Mouse (Mus musculus) lung, adult 2 months (tissue): ENCODE measurements at regions not wholly inside any gene's neighbourhood (a gene's known extent, or its start where the extent isn't known, plus 50 kb on each side); places are given as distances from the start of the nearest gene placed in this dataset.

Experiments used
- DNase-seq: peaks from one replicate; pipeline ENCODE4 v3.0.0; 2022
- H3K4me1 ChIP-seq: fragments of 200-500 bp; 2 replicates; pipeline ENCODE4 v1.6.1; 2011; ENCODE audit warnings: low read length; ENCODE audit not compliant: control insufficient read depth, insufficient read depth
- H3K4me3 ChIP-seq: fragments of 200-500 bp; replicated peaks from 2 replicates; pipeline ENCODE3; 2011; ENCODE audit warnings: low read depth, mild to moderate bottlenecking, control low read depth, low read length; ENCODE audit errors: extremely low read depth
- CTCF ChIP-seq: fragments of 200-500 bp; IDR thresholded peaks from 2 replicates; pipeline ENCODE4 v1.5.1; 2011; ENCODE audit warnings: mild to moderate bottlenecking, low read length, control low read depth; ENCODE audit not compliant: insufficient read depth
- POLR2A ChIP-seq: fragments of 200-500 bp; IDR thresholded peaks from 2 replicates; pipeline ENCODE4 v1.6.1; 2011; ENCODE audit warnings: low read depth, mild to moderate bottlenecking, control low read depth, low read length, borderline replicate concordance; ENCODE audit errors: extremely low read depth
- WGBS: fragments of 180-500 bp; shearing (Covaris S2); methylation state at CpG from one replicate; pipeline ENCODE4 v1.1.7; 2018; 5-methylcytosine and 5-hydroxymethylcytosine counted together

GRCm38 (mm10) chr8:26886783-26887486, 90.2 kb upstream of the Zfp703 start:
- WGBS, result 67% methylated on average over 13 of the region's 13 CpGs
- peak; percentile 19 for DNase-seq
- Histone ChIP-seq H3K4me1 (0 out of 2 replicates have a peak, but pooled peaks cover 3% of the 10 kb centered on the region), H3K4me3 (no peak overlapping the region)
- no peak for TF ChIP-seq CTCF
- no peak for TF ChIP-seq POLR2A

GRCm38 (mm10) chr8:26887551-26887950, 89.6 kb upstream of the Zfp703 start:
- Histone ChIP-seq H3K4me3 (no peak overlapping the region), H3K4me1 (0 out of 2 replicates have a peak, but pooled peaks cover 3% of the 10 kb centered on the region)
- WGBS, result 73% methylated on average over 5 of the region's 5 CpGs
- no peak for DNase-seq
- TF ChIP-seq CTCF (no peak), POLR2A (no peak)

GRCm38 (mm10) chr8:26888050-26888449, 89.1 kb upstream of the Zfp703 start:
- H3K4me3 ChIP-seq, result no peak overlapping the region
- TF ChIP-seq POLR2A (no peak), CTCF (no peak)
- no peak for DNase-seq
- 0 out of 2 replicates have a peak, but pooled peaks cover 3% of the 10 kb centered on the region for H3K4me1 ChIP-seq
- WGBS, result 54% methylated on average over 3 of the region's 3 CpGs

GRCm38 (mm10) chr8:26891881-26892280, 85.2 kb upstream of the Zfp703 start:
- H3K4me3 ChIP-seq, result no peak overlapping the region
- TF ChIP-seq POLR2A (no peak), CTCF (no peak)
- WGBS, result 36% methylated on average over 11 of the region's 11 CpGs
- peak; percentile 32 for DNase-seq
- H3K4me1 ChIP-seq, result 0 out of 2 replicates have a peak, but pooled peaks cover 3% of the 10 kb centered on the region

- WGBS, result 90% methylated on average over 7 of the region's 7 CpGs
- Histone ChIP-seq H3K4me1 (0 out of 2 replicates have a peak, but pooled peaks cover 3% of the 10 kb centered on the region), H3K4me3 (no peak overlapping the region)
- TF ChIP-seq CTCF, result no peak
- no peak for TF ChIP-seq POLR2A
- no peak for DNase-seq
Measured at GRCm38 (mm10) chr8:26892380-26892779, 84.7 kb upstream of the Zfp703 start.

GRCm38 (mm10) chr8:26895867-26896266, 81.3 kb upstream of the Zfp703 start:
- Histone ChIP-seq H3K4me3 (no peak overlapping the region), H3K4me1 (no peaks in the 10 kb centered on the region)
- DNase-seq, result no peak
- 70% methylated on average over 11 of the region's 11 CpGs for WGBS
- TF ChIP-seq CTCF (no peak), POLR2A (no peak)

- Histone ChIP-seq H3K4me3 (no peak overlapping the region), H3K4me1 (no peaks in the 10 kb centered on the region; the same call in 1 of the 2 replicates)
- DNase-seq, result no peak
- WGBS, result 45% methylated on average over 5 of the region's 5 CpGs
- TF ChIP-seq CTCF (no peak), POLR2A (no peak)
Measured at GRCm38 (mm10) chr8:26903289-26903688, 73.8 kb upstream of the Zfp703 start.

GRCm38 (mm10) chr8:26906257-26906656, 70.9 kb upstream of the Zfp703 start:
- no peaks in the 10 kb centered on the region; the same call in 1 of the 2 replicates for H3K4me1 ChIP-seq
- no peak overlapping the region for H3K4me3 ChIP-seq
- WGBS, result 71% methylated on average over 4 of the region's 4 CpGs
- TF ChIP-seq POLR2A, result no peak
- TF ChIP-seq CTCF, result no peak
- no peak for DNase-seq

GRCm38 (mm10) chr8:26907347-26908170, 69.6 kb upstream of the Zfp703 start:
- no peaks in the 10 kb centered on the region; the same call in 1 of the 2 replicates for H3K4me1 ChIP-seq
- TF ChIP-seq CTCF (no peak), POLR2A (no peak)
- no peak overlapping the region for H3K4me3 ChIP-seq
- 38% methylated on average over 8 of the region's 8 CpGs for WGBS
- peak; percentile 27 for DNase-seq
